Mouse (Mus musculus): Measurements from ENCODE around the gene Ctc1.

- TF ChIP-seq POLR2A (IDR thresholded peaks at IDR 0.05; ENCODE audit: low read depth, low read length) (no peak; the same call in 1 of the 2 replicates), CTCF (IDR thresholded peaks at IDR 0.05; ENCODE audit: extremely low read depth, insufficient read length, insufficient replicate concordance, low read depth, low read length) (no peak)
Observed at GRCm38 (mm10) chr11:69036486-69037230, 20.9 kb downstream of the Ctc1 start.
